Mouse (Mus musculus) cerebellum, adult 11 months (tissue): ENCODE results near the gene Slc17a2.
"Not testable (repeated sequence)": the region's sequence is repeated elsewhere in the genome, so short reads cannot be mapped to it uniquely, and the experiment has no call there.

Experiments used
- DNase-seq: peaks from one replicate; pipeline ENCODE4 v3.0.0; 2022

Slc17a2 gene

DNA sequence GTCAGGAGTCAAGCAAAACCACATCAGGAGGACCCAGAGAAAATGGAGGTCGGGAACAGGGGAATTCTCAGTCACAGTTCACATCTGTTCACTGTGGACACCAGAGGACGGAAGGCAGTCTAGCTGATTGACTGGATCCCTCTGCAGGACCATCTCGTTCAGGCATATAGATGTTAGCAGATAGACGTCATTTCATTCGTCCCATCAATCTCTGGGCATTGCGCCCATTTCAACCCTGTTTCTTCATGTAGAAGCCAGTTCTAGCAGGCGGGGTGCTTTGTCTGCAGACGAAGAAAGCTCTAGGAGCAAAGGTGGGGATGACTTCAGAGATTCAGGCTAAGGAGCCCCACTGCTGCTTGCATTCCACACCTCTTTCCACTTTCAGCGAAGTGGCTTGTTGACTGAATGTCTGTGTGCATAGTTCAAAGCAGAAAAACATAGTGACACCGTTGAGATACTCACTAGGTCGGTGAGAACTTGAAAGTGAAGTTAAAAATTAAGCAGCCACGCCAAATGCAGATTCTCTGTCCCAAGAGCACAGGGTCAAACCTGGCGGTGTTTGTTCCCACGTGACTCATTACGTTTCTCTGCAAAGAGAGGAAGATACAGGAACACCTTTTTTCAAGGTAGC, at the start of gene Slc17a2:
Slc17a2 (plus strand) TSS at position 572 of the 631 bp plus-strand sequence.
- no peak for DNase-seq

DNA sequence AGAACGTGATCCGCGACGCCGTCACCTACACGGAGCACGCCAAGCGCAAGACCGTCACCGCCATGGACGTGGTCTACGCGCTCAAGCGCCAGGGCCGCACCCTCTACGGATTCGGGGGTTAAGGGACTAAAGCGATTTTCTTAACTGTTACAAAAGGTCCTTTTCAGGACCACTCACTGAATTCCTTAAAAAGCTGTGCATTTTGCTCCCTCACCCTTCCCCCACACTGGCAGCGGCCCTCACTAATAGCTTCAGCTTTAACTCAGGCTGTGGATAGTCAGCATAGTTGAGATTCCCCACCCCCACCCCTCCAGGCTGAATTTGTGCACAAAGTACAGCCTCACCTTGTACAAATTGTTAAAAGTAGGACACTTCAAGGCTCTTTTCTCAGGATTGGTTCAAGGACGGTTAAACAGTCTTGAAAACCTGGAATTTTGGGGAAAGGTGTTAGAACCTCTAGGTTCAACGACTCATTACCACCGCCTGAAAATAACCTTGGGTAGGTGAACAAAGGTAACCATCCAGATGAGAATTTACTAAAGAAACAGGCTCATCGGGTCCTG, 49.5 kb upstream of the Slc17a2 start:
- no peak for DNase-seq

DNA sequence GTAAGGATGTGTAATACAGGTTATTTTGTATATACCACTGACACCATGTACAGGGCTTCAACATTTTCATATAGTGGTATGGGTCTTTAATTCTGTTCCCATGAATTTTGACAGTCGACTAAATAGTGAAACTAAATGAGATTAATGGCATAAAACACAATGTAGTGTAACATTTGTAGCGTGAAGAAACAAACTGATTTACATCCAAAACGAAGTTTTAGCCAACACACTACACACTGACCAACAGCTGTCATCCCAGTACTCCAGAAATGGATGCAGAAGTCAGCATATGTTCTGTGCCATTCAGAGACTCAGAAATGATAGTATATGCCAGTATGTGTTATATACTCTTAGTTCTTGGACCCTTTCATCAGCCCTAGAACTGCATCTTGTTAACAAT, 48.9 kb upstream of the Slc17a2 start:
- no peak for DNase-seq

DNA sequence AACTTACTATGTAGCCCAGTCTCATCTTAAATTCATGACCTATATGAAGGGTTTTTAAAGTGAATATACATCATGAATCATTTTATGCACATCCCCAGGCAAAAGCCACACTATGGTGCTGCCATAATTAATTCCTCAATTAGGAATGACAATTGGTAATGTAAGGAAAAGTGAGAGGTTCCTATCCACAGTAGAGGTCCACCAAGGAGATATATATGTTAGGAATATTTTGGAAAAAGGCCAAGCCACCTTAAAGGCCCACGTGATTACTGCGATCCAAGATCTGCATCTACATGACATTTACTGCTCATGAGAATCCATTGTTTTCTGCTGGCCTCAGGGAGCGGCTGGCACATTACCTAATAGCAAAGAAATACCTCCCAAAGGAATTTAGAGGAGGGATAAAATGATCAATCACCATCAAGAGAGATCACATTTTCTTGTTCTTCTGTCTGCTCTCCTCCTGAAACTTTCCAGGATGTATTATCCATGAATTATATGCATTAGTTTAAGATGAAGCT, 47.5 kb upstream of the Slc17a2 start:
- no peak for DNase-seq

DNA sequence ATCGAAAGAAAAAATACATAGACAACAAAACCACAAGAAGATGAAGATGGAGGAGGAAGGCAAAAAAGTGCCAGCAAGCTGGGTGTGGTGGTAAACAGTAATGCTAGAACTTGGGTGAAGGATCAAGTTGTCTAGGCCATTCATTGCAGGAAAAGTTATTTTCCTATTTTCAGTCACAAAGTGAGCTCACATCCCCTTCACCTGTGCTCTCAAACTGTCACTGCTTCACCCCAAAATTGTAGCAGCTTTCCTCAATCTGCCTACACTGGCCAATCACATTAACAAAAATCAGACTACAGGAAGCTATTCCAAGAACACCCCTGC, 46.9 kb upstream of the Slc17a2 start:
- no peak for DNase-seq

DNA sequence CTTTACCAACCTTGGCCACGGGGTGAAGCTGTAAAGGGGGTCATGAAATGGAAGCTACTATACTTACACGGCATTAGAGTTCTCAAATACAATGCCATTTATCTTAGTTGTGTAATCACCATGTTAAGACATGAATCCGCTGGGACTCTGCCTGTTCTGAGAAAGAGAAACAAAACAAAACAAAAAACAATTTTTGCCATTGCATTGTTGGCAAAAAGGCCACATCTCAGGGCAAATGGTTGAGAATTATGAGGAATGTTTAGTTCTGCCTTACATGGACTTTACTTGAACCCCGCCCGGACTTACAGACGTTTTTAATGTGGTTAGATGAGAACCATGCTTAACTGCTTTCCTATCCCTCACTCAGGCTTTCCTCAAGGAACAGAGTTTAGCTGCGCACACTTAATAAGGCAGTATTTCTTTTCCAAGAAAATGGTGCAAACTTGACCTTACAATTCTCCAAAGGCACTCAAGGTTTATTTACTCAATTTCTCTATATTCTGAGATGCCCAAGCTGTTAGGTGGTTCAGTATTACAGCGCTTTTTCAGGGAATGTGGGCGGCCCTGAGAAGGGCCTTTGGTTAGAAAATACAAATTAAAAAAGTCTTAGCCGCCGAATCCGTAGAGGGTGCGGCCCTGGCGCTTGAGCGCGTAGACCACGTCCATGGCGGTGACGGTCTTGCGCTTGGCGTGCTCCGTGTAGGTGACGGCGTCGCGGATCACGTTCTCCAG, 46.4 kb upstream of the Slc17a2 start:
- no peak for DNase-seq

DNA sequence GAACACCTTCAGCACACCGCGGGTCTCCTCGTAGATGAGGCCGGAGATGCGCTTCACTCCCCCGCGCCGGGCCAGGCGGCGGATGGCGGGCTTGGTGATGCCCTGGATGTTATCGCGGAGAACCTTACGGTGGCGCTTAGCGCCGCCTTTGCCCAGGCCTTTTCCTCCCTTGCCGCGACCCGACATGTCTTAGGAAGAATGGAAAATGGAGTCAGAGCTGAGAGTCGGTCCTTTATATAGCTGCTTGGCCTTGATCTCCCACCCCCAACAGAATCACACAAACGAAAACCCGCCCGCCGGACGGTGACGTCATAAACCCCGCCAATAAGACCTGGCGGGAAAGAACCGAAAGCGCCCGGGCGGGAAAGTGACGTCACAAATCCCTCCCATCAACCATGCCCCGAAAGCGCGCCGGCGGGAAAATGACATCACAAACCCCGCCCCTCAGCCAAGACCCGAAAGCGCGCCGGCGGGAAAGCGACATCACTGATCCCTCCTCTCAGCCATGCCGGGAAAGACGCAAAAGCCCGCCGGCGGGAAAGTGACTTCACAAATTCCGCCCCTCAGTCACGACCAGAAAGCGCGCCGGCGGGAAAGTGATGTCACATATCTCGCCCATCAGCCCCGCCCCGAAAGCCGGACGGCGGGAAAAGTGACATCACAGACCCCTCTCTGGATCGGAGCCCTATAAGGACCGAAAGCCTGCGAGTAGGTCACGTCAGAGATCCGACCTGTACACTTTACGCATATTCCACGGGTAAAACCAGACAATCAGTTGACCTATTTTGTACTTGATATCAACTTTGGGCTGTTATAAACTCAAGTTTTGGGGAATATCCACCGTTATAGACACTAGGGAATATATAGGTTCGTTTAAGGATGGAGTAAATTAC, 45.6 kb upstream of the Slc17a2 start, which contains the start of gene Hist1h4a:
Hist1h4a (minus strand) TSS at position 259 of the 893 bp plus-strand sequence.
- peak; percentile 98 for DNase-seq

DNA sequence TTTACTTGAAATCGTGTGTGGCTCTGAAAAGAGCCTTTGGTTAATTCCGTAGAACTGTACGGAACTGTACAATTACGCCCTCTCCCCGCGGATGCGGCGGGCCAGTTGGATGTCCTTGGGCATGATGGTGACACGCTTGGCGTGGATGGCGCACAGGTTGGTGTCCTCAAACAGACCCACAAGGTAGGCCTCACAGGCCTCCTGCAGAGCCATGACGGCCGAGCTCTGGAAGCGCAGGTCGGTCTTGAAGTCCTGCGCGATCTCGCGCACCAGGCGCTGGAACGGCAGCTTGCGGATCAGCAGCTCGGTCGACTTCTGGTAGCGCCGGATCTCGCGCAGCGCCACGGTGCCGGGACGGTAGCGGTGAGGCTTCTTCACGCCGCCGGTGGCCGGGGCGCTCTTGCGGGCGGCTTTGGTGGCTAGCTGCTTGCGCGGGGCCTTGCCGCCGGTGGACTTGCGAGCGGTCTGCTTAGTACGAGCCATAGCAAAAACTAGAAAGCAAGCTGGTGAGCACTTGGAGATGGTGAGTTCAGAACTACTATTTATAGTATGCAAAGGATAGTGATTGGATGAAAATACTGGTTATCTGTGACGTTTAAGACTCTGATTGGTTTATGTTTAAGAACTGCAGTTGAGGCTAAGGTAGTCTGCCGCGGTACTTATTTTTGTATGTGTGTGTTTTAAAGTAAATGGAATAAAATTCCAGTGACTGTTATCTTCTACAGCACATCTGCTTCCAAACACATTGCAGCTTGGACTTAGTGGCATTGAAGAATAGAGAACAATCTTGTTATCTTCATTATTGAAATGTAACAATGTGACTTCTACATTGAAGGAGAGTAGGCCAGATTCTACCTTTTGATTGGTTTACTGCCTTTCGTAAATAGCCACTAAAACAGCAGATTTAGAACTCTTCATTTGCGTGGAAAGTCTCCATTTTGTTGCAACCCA, 44.6 kb upstream of the Slc17a2 start, which contains the start of gene Hist1h3a:
Hist1h3a (minus strand) TSS at position 516 of the 951 bp plus-strand sequence.
- DNase-seq, result peak; percentile 57

DNA sequence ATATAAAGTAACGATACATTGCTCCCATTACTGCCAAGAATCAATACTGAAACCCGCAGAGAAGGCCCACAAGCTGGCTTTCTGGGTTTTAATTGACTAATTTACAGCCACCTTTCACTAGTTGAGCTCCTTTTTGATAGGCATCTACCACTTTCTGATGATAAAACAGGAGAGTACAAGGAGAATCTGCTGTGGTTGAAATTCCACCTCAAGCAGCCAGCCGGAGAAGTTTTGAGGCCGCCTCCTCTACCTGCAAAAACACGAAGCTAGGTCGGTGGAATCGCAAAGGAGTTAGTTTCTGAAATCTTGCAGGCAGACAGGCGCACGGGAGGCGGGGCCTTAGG, 43.6 kb upstream of the Slc17a2 start:
- DNase-seq, result no peak

DNA sequence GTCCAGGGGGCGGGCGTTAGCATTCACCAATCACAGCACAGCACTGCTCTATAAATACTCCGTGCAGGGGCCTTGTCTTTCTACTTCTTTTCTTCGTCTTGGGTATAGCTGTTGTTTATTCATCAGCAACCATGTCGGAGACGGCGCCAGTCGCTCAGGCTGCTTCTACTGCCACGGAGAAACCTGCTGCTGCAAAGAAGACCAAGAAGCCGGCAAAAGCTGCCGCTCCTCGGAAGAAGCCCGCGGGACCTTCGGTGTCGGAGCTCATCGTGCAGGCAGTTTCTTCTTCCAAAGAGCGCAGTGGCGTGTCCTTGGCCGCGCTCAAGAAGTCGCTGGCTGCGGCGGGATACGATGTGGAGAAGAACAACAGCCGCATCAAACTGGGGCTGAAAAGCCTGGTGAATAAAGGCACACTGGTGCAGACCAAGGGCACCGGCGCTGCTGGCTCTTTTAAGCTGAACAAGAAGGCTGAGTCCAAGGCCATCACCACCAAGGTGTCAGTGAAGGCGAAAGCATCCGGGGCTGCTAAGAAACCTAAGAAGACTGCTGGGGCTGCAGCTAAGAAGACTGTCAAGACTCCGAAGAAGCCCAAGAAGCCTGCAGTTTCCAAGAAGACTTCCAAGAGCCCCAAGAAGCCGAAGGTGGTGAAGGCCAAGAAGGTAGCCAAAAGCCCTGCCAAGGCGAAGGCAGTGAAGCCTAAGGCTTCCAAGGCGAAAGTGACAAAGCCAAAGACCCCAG, 43.0 kb upstream of the Slc17a2 start, which contains the start of gene Hist1h1a:
Hist1h1a (plus strand) TSS at position 81 of the 738 bp plus-strand sequence.
- peak; percentile 73 for DNase-seq

DNA sequence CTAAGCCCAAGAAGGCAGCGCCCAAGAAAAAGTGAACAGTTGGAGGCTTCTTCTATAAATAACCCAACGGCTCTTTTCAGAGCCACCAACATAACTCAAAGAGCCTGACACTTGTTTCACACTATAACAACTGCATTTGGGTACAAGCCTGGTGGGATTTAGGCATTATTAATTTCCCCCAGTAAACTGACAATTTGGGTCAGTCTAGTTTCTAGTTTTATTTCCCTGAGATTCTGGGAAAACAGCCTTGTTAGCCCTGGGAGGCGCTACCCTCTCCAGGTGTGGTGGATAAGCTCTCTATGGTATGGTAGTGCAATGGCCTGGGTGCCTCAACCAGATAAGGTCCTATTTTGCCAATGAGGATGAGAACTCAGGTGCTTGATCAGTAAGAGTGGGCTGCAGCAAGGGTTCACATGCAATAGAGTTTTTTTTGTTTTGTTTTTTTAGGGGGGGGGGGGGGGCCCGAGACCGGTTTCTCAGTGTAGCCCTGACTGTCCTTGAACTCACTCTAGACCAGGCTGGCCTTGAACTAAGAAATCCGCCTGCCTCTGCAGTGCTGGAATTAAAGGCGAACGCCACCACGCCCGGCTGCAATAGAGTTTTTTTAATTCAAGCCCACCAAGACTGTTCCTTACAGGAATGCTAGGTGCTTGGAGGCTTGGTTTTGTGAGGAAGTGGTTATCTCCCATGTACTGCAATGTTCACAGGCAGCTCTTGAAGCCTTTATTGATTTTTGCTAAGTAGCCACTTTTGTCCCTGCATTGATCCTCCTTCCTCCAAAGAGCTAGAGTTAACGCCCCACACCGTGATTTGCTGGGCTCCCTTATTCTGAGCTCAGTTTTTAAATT, 42.2 kb upstream of the Slc17a2 start:
- DNase-seq, result no peak

DNA sequence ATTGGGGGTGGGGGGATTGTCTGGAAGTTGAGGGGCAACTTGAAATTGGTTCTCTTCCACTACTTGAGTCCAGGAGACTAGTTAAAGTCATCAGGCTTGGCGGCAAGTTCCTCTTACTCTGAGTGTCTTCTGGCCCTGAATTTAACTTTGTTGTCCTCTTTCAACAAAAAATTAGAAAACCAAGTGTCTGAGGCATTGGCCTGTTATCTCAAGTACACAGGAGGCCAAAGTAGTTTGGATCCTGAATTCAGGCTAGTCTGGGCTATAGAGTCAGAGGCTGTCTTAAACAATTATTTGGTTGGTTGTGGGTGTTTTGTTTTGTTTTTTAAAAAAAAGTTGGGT, 41.6 kb upstream of the Slc17a2 start:
- DNase-seq, result no peak

DNA sequence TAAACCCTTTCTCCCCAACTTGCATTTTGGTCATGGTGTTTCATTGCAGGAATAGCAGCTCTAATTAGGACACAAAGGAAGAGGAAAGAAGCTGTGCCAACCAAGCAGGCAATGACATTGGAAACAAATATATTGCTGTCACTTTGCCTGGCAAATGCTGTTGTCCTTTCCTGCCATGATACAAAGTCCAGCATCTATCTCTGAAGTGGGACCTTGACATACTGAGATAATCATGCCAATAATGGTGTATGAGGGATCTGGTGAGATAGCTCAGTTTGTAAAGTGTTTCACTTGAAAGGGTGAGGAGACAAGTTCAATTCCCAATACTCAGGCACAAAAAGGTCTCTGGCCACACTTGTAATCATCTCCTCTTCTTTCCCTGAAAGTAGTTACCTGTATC, 40.0 kb upstream of the Slc17a2 start:
- no peak for DNase-seq

DNA sequence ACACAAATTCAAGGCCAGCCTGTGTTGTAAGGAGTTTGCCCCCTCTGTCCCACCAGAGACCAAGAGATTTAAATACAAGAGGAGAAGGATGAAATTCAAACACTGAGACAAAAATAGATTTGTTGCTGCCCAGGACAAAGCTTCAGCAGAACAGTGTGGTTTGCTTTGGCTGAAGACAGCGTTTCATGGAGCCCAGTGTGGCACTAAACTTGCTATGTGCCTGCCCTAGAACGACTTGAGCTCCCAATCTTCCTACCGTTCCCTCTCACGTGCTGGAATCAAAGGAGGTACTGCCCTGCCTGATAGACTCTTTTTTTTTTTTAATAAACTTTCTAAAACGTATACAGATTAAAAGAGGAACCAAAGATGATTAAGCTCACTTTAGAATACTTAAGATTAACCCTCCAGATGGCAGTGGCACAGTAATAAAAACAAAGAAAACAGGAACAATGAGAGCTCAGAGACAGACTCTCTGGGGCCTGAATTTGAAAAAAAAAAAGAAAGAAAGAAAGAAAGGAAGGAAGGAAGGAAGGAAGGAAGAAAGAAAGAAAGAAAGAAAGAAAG, 37.9 kb upstream of the Slc17a2 start:
- no peak for DNase-seq

DNA sequence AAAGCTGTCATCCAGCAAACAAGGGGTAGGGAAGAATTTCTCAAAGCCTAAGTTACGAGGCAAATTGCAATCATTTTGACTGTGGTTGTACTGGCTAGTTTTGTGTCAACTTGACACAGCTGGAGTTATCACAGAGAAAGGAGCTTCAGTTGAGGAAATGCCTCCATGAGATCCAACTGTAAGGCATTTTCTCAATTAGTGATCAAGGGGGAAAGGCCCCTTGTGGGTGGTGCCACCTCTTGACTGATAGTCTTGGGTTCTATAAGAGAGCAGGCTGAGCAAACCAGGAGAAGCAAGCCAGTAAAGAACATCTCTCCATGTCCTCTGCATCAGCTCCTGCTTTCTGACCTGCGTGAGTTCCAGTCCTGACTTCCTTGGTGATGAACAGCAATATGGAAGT, 37.2 kb upstream of the Slc17a2 start, which contains the start of gene Trim38:
Trim38 (plus strand) TSS at position 301 of the 400 bp plus-strand sequence.
- DNase-seq, result not testable (repeated sequence)

DNA sequence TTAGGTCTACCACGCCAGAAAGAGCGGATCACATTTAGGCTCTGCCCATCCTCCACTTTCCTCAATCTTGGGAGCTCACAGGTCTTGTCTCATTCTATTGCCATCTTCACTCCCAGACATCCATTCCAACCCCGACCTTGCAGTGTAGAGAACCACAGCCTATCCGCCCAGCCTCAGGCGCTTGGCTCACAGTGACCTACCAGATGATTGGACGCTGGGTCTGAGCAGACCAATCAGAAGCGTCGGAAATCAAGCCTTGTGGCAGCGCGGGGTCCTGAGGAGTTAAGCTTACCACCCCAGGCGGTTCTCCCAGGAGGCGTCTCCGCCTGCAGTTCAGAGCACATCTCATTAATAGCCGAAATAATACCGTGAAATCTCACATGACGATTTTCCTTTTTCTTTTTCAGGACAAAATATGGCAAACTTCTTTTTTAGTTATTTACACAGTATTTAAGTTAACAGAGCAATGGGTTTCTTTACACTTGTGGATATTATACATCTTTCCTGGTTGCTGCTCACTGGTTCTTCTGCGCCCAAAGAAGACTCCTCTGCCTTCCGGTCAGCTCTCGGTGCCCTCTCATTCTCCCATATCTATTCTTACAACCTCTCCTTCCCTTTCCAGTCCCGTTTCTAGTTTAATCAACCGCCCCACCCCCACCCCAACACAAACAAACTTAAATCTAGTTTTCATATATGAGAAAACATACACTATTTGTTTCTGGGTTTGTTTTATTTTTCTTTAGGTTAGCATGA, 34.1 kb upstream of the Slc17a2 start:
- DNase-seq, result no peak

DNA sequence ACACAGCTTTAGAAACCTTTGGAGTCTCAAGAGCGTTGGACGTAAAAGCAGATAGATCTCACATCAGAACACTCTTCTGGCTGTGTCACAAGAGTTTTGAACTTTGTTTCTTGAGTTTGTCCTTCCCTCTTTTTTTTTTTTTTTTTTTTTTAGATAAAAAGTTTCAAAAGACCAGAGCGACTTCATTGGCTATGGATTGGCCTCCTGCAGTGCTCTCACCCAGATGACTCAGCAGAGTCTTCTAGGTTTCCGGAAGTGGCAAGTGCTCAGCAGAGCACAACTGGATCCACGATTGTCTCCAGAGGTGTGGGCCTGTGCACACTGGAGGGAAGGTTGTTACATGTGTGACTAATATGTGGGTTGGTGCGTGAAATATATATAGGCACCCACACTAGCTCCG, 28.5 kb upstream of the Slc17a2 start:
- DNase-seq, result no peak

DNA sequence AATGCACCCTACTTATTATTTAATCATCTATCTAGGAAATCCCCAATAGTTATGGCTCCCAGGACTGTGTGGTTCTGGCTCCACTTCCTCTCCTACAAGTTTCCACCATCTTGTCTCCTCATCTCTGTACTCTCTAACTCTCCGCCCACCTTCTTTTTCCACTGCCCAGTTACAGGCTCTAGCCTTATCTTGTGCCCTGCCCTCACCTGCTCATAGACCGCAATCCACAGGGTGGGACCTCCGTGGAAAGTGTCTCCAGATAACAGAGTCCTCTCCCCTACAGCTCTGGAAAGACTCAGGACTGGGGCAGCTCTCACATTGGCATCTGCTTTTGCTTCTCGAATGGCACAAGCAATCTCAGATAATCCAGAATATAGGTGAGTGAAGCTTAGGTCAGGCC, 27.8 kb upstream of the Slc17a2 start:
- DNase-seq, result no peak

DNA sequence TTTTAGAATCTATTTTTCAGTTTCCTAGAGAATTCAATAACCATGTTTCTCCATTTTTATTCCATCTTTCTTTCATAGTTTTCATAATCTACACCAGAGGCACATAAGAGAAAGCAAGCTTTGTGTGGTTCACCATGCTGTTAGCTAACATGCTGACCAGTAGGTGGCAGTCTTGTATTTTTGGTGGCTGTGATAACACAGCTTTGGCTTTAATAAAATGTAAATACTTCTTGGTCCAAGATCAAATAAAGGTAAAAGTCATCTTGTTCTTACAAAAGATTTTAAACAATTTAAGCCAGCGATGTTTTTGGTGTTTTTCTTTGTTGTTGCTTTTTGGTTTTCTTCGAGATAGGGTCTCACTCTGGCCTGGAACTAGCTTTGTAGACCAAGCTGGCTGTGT, 14.3 kb upstream of the Slc17a2 start:
- peak; percentile 8 for DNase-seq
